Mouse (Mus musculus) forebrain, embryonic 14.5 days (tissue): Measurements from ENCODE around the gene Mphosph8. TPM values are rescaled to one million over a fixed set of nuclear protein-coding genes. Genes with fewer than 3 reads are reported as not detected.

Source experiments
- ATAC-seq: fragments of 200-750 bp; cut with Nextera tagmentation; 2 replicates; pipeline ENCODE4 v1.8.0; 2017; ENCODE audit warnings: mild to moderate bottlenecking, moderate library complexity
- DNase-seq: peaks from one replicate; pipeline ENCODE4 v3.0.0-alpha.2; 2015; ENCODE audit warnings: low spot score
- H3K27ac ChIP-seq: fragments of 300-500 bp; sonication (generic); 2 replicates; pipeline ENCODE4 v1.5.1; 2014; ENCODE audit warnings: low read depth, mild to moderate bottlenecking, control low read depth, low read length, moderate library complexity
- H3K27me3 ChIP-seq: fragments of 300-500 bp; sonication (generic); replicated peaks from 2 replicates; pipeline ENCODE4 v1.6.1; 2014; ENCODE audit warnings: low read length, control low read depth, mixed read lengths; ENCODE audit not compliant: control insufficient read depth, insufficient read depth
- H3K36me3 ChIP-seq: fragments of 300-500 bp; sonication (generic); 2 replicates; pipeline ENCODE4 v1.6.1; 2014; ENCODE audit warnings: low read length, control low read depth; ENCODE audit not compliant: control insufficient read depth, insufficient read depth
- H3K4me1 ChIP-seq: fragments of 300-500 bp; sonication (generic); 2 replicates; pipeline ENCODE4 v1.6.1; 2014; ENCODE audit warnings: antibody characterized with exemption, low read length, control low read depth; ENCODE audit not compliant: control insufficient read depth, insufficient read depth
- H3K4me2 ChIP-seq: fragments of 300-500 bp; sonication (generic); 2 replicates; pipeline ENCODE4 v1.6.1; 2014; ENCODE audit warnings: mild to moderate bottlenecking, control low read depth, low read length
- H3K4me3 ChIP-seq: fragments of 300-500 bp; sonication (generic); 2 replicates; pipeline ENCODE4 v1.5.1; 2014; ENCODE audit warnings: low read depth, low read length, control low read depth
- H3K9ac ChIP-seq: fragments of 300-500 bp; sonication (generic); 2 replicates; pipeline ENCODE4 v1.6.1; 2014; ENCODE audit warnings: mild to moderate bottlenecking, low read length, control low read depth, moderate library complexity
- H3K9me3 ChIP-seq: fragments of 300-500 bp; sonication (generic); replicated peaks from 2 replicates; pipeline ENCODE4 v1.6.1; 2016; ENCODE audit warnings: low read length, control low read depth, mixed read lengths; ENCODE audit not compliant: control insufficient read depth
- WGBS: fragments of 180-500 bp; shearing (Covaris S2); extraction: QIAGEN DNeasy Blood & Tissue Kit; methylation state at CpG from one replicate; pipeline ENCODE4 v1.1.7; 2014; 5-methylcytosine and 5-hydroxymethylcytosine counted together
- polyA plus RNA-seq: library from polyadenylated mRNA; unstranded; fragments of >200 nt; fragmentation: Nextera tagmentation; extraction: Ambion mirVana; gene quantifications from 2 replicates; pipeline ENCODE4 v1.2.1, GENCODE M21; 2014

The Mphosph8 gene
- polyA plus RNA-seq, 1 experiment from 2014 or later, result 30.0 TPM

DNA sequence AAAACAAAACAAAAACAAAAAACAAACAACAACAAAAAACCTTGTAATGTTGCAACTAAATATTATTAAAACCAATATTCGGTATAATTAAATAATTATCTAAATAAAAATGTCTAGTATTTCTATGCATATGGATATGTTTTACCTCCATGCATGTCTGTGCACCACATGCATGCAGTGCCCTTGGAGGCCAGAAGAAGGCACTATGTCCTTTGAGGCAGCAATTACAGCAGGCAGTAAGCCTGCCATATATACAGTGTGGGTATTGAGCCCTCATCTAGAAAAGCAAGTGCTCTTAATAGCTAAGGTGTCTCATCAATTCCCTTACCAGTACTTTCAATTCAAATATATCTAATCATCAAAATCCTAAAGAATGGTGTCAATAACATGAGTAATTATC is 72.1 kb downstream of the Mphosph8 start:
- no peaks in the 10 kb centered on the region for H3K27me3 ChIP-seq
- WGBS, result 88% methylated on average over 1 of the region's 1 CpGs
- no peak for ATAC-seq

More for the DNA sequence above, 72.1 kb downstream of the Mphosph8 start:
- Histone ChIP-seq H3K36me3 (peaks cover 21% of the 10 kb centered on the region; the same call in 1 of the 2 replicates), H3K9me3 (no peaks in the 10 kb centered on the region), H3K4me2 (no peak overlapping the region), H3K27ac (no peak overlapping the region), H3K9ac (no peak overlapping the region), H3K4me1 (no peaks in the 10 kb centered on the region), H3K4me3 (no peak overlapping the region)
- DNase-seq, result no peak

Other genes starting within 250 kb of the Mphosph8 start
- 12.6 and 15.1 TPM in 2 replicates for gene Cenpj, start 92.8 kb upstream of the Mphosph8 start, polyA plus RNA-seq
- gene Parp4, start 92.6 kb upstream of the Mphosph8 start, polyA plus RNA-seq, result 0.80 and 1.1 TPM in 2 replicates
- 43.5 and 45.8 TPM in 2 replicates for gene Pspc1, start 110.1 kb downstream of the Mphosph8 start, polyA plus RNA-seq
- gene Zmym5, start 143.5 kb downstream of the Mphosph8 start, polyA plus RNA-seq, result 24.1 and 25.7 TPM in 2 replicates
- 54.7 and 73.1 TPM in 2 replicates for gene Zmym2, start 218.4 kb downstream of the Mphosph8 start, polyA plus RNA-seq